Mouse (Mus musculus): Measurements from ENCODE around the gene Tcea2.

GRCm38 (mm10) chr2:181676424-181676823 is 3.7 kb upstream of the Tcea2 start:
- no peak for TF ChIP-seq CTCF (IDR thresholded peaks at IDR 0.05; ENCODE audit: extremely low read depth, insufficient read length, insufficient replicate concordance, low read depth, low read length)
- TF ChIP-seq POLR2A (IDR thresholded peaks at IDR 0.05; ENCODE audit: low read depth, low read length), result no peak

Measured in small intestine, adult 2 months (tissue).